Mouse (Mus musculus) megakaryocyte, embryonic 14.5 days (primary cell): ENCODE results near the gene Os9.

ENCODE experiments used
- FLI1 ChIP-seq: IDR thresholded peaks from 2 replicates; pipeline ENCODE4 v1.6.1; 2012; ENCODE audit warnings: low read length, inconsistent platforms, mixed read lengths
- GATA1 ChIP-seq: IDR thresholded peaks from 3 replicates; pipeline ENCODE4 v1.6.1; 2012; ENCODE audit warnings: mixed read lengths, low read length, inconsistent platforms, borderline replicate concordance

DNA sequence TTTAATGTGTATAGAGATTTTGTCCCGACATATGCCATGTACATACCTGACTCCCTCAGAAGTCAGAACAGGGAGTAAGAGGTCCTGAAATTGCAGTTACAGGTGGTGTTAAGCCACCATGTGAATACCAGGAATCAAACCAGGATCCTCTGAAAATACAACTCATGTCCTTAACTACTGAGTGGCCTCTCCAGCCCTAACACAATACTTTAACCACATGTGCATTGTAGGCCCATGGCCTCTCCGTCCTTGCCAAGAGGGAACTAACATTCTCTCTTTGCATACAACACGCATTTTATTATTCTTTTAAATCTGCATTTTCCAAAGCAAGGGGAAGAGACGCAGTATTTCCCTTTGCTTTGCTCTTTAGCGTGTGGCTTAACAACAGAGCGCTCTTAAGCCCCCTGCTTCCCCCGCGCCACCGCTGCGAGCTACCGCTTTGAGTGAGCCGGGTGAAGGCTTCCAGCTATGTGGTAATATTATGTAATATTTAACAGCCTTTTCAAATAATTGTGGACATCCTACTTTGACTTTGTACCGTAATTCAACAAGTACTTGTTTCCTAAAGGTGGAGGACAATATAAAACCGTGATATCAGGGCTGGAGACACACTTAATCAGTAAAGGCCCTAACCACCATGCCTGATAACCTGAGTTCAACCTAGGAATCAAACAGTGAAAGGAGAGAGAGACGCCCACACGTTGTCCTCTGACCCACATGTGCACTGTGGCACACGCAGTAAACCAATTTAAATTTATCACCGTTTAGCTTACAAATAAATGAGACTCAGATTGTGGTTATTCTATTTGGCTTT lies 17.6 kb upstream of the Os9 start:
- TF ChIP-seq GATA1: no peak
- no peak for TF ChIP-seq FLI1
